Mouse (Mus musculus) liver, embryonic 15.5 days (tissue): ENCODE data around the gene Hsd3b6. TPM values are rescaled to one million over a fixed set of nuclear protein-coding genes. Genes with fewer than 3 reads are reported as not detected.
A peak's percentile ranks its signal among the peaks of the same experiment; 100 is the strongest.
"Not testable (repeated sequence)": the region's sequence is repeated elsewhere in the genome, so short reads cannot be mapped to it uniquely, and the experiment has no call there.

Source experiments
- ATAC-seq: fragments of 200-750 bp; cut with Nextera tagmentation; 2 replicates; pipeline ENCODE4 v1.8.0; 2017; ENCODE audit warnings: moderate number of reproducible peaks, mild to moderate bottlenecking, moderate library complexity; ENCODE audit not compliant: insufficient read depth
- H3K27ac ChIP-seq: fragments of 300-500 bp; sonication (generic); replicated peaks from 2 replicates; pipeline ENCODE4 v1.5.1; 2015; ENCODE audit warnings: mild to moderate bottlenecking, inconsistent platforms
- H3K27me3 ChIP-seq: fragments of 300-500 bp; sonication (generic); 2 replicates; pipeline ENCODE4 v1.6.1; 2015; ENCODE audit warnings: mild to moderate bottlenecking, inconsistent platforms
- H3K36me3 ChIP-seq: fragments of 300-500 bp; sonication (generic); replicated peaks from 2 replicates; pipeline ENCODE4 v1.6.1; 2015; ENCODE audit warnings: moderate library complexity, mild to moderate bottlenecking, inconsistent platforms
- H3K4me1 ChIP-seq: fragments of 300-500 bp; sonication (generic); replicated peaks from 2 replicates; pipeline ENCODE4 v1.6.1; 2015; ENCODE audit warnings: inconsistent platforms
- H3K4me2 ChIP-seq: fragments of 300-500 bp; sonication (generic); 2 replicates; pipeline ENCODE4 v1.6.1; 2015; ENCODE audit warnings: moderate library complexity, mild to moderate bottlenecking, inconsistent platforms
- H3K4me3 ChIP-seq: fragments of 300-500 bp; sonication (generic); replicated peaks from 2 replicates; pipeline ENCODE4 v1.5.1; 2015; ENCODE audit warnings: mild to moderate bottlenecking, inconsistent platforms
- H3K9ac ChIP-seq: fragments of 300-500 bp; sonication (generic); 2 replicates; pipeline ENCODE4 v1.6.1; 2015; ENCODE audit warnings: moderate library complexity, mild to moderate bottlenecking, inconsistent platforms
- H3K9me3 ChIP-seq: fragments of 300-500 bp; sonication (generic); replicated peaks from 2 replicates; pipeline ENCODE4 v1.6.1; 2016; ENCODE audit warnings: inconsistent platforms
- WGBS: fragments of 180-500 bp; shearing (Covaris S2); methylation state at CpG from one replicate; pipeline ENCODE4 v1.1.7; 2015; ENCODE audit warnings: mixed read lengths; ENCODE audit not compliant: insufficient replicate concordance; 5-methylcytosine and 5-hydroxymethylcytosine counted together
- polyA plus RNA-seq: library from polyadenylated mRNA; unstranded; fragments of >200 nt; fragmentation: Nextera tagmentation; extraction: Ambion mirVana; gene quantifications from 2 replicates; pipeline ENCODE4 v1.2.1, GENCODE M21; 2015

The Hsd3b6 gene
- polyA plus RNA-seq, 1 experiment from 2014 or later, result 6.2 TPM

- Histone ChIP-seq H3K9me3 (no peaks in the 10 kb centered on the region), H3K27me3 (no peaks in the 10 kb centered on the region), H3K36me3 (no peaks in the 10 kb centered on the region), H3K27ac (no peak overlapping the region), H3K4me3 (no peak overlapping the region), H3K4me1 (peaks cover 16% of the 10 kb centered on the region), H3K9ac (no peak overlapping the region), H3K4me2 (no peak overlapping the region)
- peak; percentile 48; the same call in 1 of the 2 replicates for ATAC-seq
- 61% methylated on average over 1 of the region's 1 CpGs for WGBS
These were observed 34.7 kb upstream of the Hsd3b6 start for GRCm38 (mm10) chr3:98848898-98849297.

GRCm38 (mm10) chr3:98812653-98813052 is 1.6 kb downstream of the Hsd3b6 start:
- not testable (repeated sequence) for H3K9me3 ChIP-seq, H3K4me3 ChIP-seq, H3K27me3 ChIP-seq, H3K4me2 ChIP-seq, H3K4me1 ChIP-seq, H3K9ac ChIP-seq, H3K27ac ChIP-seq, H3K36me3 ChIP-seq
- peak; percentile 70 for ATAC-seq
- WGBS, result 58% methylated on average over 6 of the region's 6 CpGs

- H3K4me2 ChIP-seq, ATAC-seq, H3K4me3 ChIP-seq, H3K36me3 ChIP-seq, H3K9me3 ChIP-seq, H3K9ac ChIP-seq, H3K27me3 ChIP-seq, H3K27ac ChIP-seq, H3K4me1 ChIP-seq: not testable (repeated sequence)
- 35% methylated on average over 3 of the region's 3 CpGs for WGBS
These were observed 9.2 kb downstream of the Hsd3b6 start for GRCm38 (mm10) chr3:98805032-98805431.

GRCm38 (mm10) chr3:98786551-98786950 is 27.7 kb downstream of the Hsd3b6 start:
- H3K36me3 ChIP-seq, result no peaks in the 10 kb centered on the region
- H3K4me1 ChIP-seq, result no peaks in the 10 kb centered on the region
- WGBS, result 31% methylated on average over 2 of the region's 2 CpGs
- no peaks in the 10 kb centered on the region for H3K27me3 ChIP-seq
- H3K9me3 ChIP-seq, result no peaks in the 10 kb centered on the region
- H3K9ac ChIP-seq, result no peak overlapping the region
- no peak for ATAC-seq
- H3K4me3 ChIP-seq, result no peak overlapping the region
- H3K4me2 ChIP-seq, result no peak overlapping the region
- H3K27ac ChIP-seq, result no peak overlapping the region

- no peak for ATAC-seq
- no peak overlapping the region for H3K9ac ChIP-seq
- H3K4me2 ChIP-seq, result no peak overlapping the region
- no peaks in the 10 kb centered on the region for H3K27me3 ChIP-seq
- no peak overlapping the region for H3K27ac ChIP-seq
- no peaks in the 10 kb centered on the region for H3K9me3 ChIP-seq
- H3K4me1 ChIP-seq, result no peaks in the 10 kb centered on the region
- no peak overlapping the region for H3K4me3 ChIP-seq
- no peaks in the 10 kb centered on the region for H3K36me3 ChIP-seq
These were observed 31.9 kb downstream of the Hsd3b6 start for GRCm38 (mm10) chr3:98782181-98782868.

GRCm38 (mm10) chr3:98780921-98781320 is 33.3 kb downstream of the Hsd3b6 start:
- Histone ChIP-seq H3K9me3 (no peaks in the 10 kb centered on the region), H3K9ac (no peak overlapping the region), H3K4me2 (no peak overlapping the region), H3K27ac (no peak overlapping the region), H3K4me3 (no peak overlapping the region), H3K27me3 (no peaks in the 10 kb centered on the region), H3K36me3 (no peaks in the 10 kb centered on the region), H3K4me1 (no peaks in the 10 kb centered on the region)
- no peak for ATAC-seq

- no peaks in the 10 kb centered on the region for H3K36me3 ChIP-seq
- no peak overlapping the region for H3K4me2 ChIP-seq
- no peak for ATAC-seq
- H3K27me3 ChIP-seq, result no peaks in the 10 kb centered on the region
- no peaks in the 10 kb centered on the region for H3K9me3 ChIP-seq
- no peak overlapping the region for H3K27ac ChIP-seq
- no peak overlapping the region for H3K9ac ChIP-seq
- no peak overlapping the region for H3K4me3 ChIP-seq
- H3K4me1 ChIP-seq, result no peaks in the 10 kb centered on the region
These were observed 50.1 kb downstream of the Hsd3b6 start for GRCm38 (mm10) chr3:98764155-98764554.

GRCm38 (mm10) chr3:98756836-98757235 is 57.4 kb downstream of the Hsd3b6 start:
- no peaks in the 10 kb centered on the region for H3K36me3 ChIP-seq
- H3K4me2 ChIP-seq, result no peak overlapping the region
- H3K4me1 ChIP-seq, result no peaks in the 10 kb centered on the region
- no peak overlapping the region for H3K4me3 ChIP-seq
- 55% methylated on average over 3 of the region's 3 CpGs for WGBS
- no peak overlapping the region for H3K9ac ChIP-seq
- no peak overlapping the region for H3K27ac ChIP-seq
- no peaks in the 10 kb centered on the region for H3K9me3 ChIP-seq
- ATAC-seq, result no peak
- H3K27me3 ChIP-seq, result no peaks in the 10 kb centered on the region

Other genes with a start within 250 kb of the Hsd3b6 start
- 0.13 and 0.15 TPM in 2 replicates for gene Gm10681, start 225.6 kb downstream of the Hsd3b6 start, polyA plus RNA-seq
- gene Hsd3b5, start 184.2 kb downstream of the Hsd3b6 start, polyA plus RNA-seq, result 0.07 TPM in 1 of 2 replicates, not detected in the other
- 0.15 and 0.17 TPM in 2 replicates for gene Hsd3b2, start 89.9 kb downstream of the Hsd3b6 start, polyA plus RNA-seq
- 7.8 and 14.3 TPM in 2 replicates for gene Hsd3b3, start 51.3 kb downstream of the Hsd3b6 start, polyA plus RNA-seq
- gene Hsd3b1, start 45.4 kb upstream of the Hsd3b6 start, polyA plus RNA-seq, result 25.6 and 31.3 TPM in 2 replicates
- 10.9 and 14.4 TPM in 2 replicates for gene Hao2, start 78.8 kb upstream of the Hsd3b6 start, polyA plus RNA-seq